Mouse (Mus musculus): ENCODE results near the gene Pak1ip1.
"Not testable (repeated sequence)": the region's sequence is repeated elsewhere in the genome, so short reads cannot be mapped to it uniquely, and the experiment has no call there.

- peak; percentile 23; the same call in 1 of the 2 replicates for TF ChIP-seq CTCF (IDR thresholded peaks at IDR 0.05)
- TF ChIP-seq POLR2A, EP300 (IDR thresholded peaks at IDR 0.05; ENCODE audit: insufficient read depth, low read depth, low read length): not testable (repeated sequence)
Observed at GRCm38 (mm10) chr13:40987608-40988303, 13.1 kb upstream of the Pak1ip1 start.
